Mouse (Mus musculus) liver, adult 2 months (tissue): Measurements from ENCODE around the gene Cdkl1.

ENCODE experiments used
- CTCF ChIP-seq: fragments of 200-500 bp; IDR thresholded peaks from 2 replicates; pipeline ENCODE4 v1.5.1; 2011; ENCODE audit warnings: low read depth, low read length, control low read depth
- POLR2A ChIP-seq: fragments of 200-500 bp; IDR thresholded peaks from 2 replicates; pipeline ENCODE4 v1.6.1; 2011; ENCODE audit warnings: low read length, control low read depth; ENCODE audit not compliant: insufficient read depth; ENCODE audit errors: extremely low read depth

GRCm38 (mm10) chr12:69788380-69788779 is 2.7 kb downstream of the Cdkl1 start:
- TF ChIP-seq POLR2A (no peak), CTCF (no peak)
